Mouse (Mus musculus): ENCODE measurements at regions not wholly inside any gene's neighbourhood (a gene's known extent, or its start where the extent isn't known, plus 50 kb on each side); places are given as distances from the start of the nearest gene placed in this dataset.

GRCm38 (mm10) chr13:110819301-110819862, 424.5 kb downstream of the Plk2 start:
- no peak for TF ChIP-seq POLR2A (IDR thresholded peaks at IDR 0.05; ENCODE audit: borderline replicate concordance, insufficient read depth, low read length)
- TF ChIP-seq CTCF (IDR thresholded peaks at IDR 0.05; ENCODE audit: borderline replicate concordance, insufficient read depth, low read depth, low read length), result no peak
